Mouse (Mus musculus): ENCODE data around the gene Rap1gap.

Gene Rap1gap

DNA sequence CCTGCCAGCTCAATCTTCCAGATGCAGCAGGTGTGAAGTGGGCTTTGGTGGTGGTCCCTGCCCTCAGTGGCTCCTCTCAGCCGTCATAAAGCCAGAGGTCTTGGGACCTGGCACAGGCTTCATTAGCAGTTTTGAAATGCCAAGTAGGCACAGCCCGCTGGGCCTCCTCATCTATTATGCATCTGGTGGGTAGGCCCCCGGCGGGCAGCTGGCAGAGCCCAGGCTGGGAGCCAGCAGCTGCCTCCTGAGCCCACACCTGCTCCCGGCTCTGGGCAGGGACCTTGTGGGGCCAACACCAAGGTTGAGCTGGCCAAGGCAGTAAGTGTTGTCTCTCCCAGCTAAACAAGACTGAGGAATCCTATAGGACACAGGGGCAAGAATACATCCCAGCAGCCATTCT is 21.8 kb downstream of the Rap1gap start:
- no peak for ATAC-seq (ENCODE audit: insufficient number of reproducible peaks, low FRiP score, low TSS enrichment)

DNA sequence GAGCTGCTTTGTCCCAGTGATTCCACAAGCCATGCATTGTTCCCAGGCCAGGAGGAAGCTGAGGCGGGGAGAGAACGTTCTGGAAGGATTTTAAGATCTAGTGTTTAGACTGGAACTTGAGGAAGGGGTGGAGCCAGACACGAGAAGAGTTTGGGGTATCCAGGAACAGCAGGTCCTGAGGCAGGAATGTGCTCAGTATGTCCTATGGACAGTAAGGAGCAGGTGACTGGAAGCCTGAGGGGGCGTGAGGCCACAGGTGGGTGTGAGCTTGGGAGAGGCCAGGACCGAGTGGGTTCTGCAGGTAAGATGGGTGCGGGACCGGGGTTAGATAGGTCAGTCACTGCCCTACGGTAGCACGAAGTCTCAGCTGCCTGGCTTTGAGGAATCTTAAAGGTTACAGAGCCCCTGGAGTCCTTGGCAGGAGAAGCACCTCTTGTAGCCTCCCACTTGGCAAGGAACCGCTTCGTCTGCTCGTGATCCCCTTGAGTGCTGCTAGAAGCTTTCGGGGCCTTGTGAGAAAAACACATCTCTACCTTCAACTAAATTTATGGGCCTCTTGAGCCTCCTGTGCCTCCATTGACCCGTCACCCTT is 22.8 kb downstream of the Rap1gap start:
- no peak for ATAC-seq (ENCODE audit: insufficient number of reproducible peaks, low FRiP score, low TSS enrichment)

DNA sequence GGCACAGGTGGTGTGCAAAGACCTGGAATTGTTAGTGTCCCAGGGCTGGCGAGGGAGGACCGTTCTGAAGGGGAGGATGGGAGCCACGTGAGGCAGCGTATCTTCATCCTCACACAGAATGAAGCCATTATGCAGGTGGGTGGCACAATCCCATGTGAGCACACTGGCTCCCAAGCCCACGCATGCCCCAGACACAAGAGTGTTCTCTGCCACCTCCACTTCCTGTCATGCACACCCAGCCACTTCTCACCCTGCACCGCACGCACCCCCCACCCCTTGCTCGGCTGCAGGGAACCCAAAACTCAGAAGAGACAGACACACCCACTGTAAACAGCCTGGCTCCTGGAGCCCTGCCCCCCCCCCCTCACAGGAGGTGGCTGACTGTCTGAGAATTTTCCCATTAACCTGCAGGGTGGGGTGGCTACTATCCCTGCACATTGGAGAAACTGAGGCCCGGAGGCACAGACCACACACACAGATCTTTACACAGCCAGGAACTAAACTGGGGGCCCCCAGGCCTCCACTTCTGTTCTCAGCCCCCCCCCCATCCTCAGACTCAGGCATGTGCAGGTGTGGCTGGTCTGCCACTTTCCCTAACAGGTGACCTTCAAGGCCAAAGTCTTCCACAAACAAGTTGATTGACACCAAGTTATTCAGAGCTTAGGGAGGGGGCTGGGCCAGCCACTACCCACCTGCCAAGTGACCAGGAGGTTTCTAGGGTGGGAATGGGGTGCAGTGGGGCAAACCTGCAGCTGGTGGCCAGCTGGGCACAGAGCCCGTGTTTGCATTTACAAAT is 27.8 kb downstream of the Rap1gap start:
- ATAC-seq (ENCODE audit: insufficient number of reproducible peaks, low FRiP score, low TSS enrichment), result no peak

DNA sequence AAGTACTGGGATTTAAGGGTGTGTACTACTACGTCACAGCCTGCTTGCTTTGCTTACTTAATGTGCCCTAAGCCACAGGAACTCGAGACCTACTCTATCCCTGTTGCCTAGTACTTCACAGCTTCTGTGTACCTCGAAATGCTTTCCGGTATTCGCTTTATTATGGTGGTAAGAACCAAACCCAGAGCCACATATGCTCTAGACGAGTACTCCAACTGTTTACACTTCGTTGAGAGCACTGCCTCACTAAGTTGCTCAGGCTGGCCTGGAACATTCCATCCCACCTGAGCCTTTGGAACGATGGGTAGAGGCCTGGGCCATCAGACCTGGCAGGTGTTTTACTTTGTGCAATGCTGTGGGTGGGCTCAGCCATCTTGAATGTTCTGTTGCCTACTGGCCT is 30.8 kb downstream of the Rap1gap start:
- no peak for ATAC-seq (ENCODE audit: insufficient number of reproducible peaks, low FRiP score, low TSS enrichment)

DNA sequence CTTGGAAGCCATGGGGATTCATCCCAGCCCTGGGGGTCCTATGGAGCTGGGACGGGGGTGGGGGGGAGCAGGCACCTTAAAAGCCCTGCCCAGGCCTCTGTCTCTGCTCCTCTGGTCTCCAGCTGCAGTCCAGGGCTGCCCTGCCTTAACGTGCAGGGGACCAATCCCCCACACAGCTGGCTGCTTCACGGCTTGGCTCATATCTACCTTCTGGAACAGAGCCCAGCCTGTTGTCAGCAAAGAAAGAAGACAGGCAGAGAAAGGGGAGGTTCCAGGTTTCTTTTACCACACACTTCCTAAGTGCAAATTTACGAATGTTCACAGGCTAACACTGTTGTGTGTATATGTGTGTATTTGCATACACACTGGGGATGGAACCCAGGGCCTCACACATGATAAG is 31.4 kb downstream of the Rap1gap start:
- ATAC-seq (ENCODE audit: insufficient number of reproducible peaks, low FRiP score, low TSS enrichment), result no peak

DNA sequence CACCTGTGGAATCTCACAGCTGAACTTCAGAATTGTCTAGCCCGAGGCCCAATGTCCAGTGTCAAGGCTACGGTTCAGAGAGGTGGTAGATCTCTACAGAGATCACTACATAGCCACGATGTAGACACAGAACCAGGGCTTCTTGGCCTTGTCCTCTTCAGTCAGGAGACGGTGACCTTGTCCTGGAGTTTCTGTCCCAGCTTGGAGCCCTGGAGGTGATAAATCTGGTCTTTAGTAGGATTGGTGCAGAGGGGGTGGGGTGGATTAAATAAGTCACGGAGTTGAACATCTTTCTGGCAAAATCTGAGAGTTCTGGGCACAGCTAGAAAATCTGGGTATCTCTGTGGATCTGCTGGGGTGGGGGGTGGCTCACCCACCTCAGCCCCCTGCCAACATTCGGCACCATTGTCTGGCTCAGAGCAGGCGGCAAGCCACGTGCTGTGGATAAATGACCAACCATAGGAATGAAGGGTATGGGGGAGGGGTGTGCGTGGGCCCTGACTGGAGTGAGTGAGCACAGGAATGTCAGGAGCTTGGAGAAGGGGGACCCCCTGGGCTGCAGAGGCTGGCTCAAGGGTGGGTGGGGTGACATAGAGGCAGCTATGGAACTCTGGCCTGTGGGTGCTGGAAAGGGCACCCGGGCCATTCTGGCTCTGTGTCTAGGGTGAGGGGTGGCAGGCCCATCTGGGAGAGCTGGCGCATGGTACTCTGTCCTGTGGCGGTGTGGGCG is 32.8 kb downstream of the Rap1gap start:
- no peak for ATAC-seq (ENCODE audit: insufficient number of reproducible peaks, low FRiP score, low TSS enrichment)

DNA sequence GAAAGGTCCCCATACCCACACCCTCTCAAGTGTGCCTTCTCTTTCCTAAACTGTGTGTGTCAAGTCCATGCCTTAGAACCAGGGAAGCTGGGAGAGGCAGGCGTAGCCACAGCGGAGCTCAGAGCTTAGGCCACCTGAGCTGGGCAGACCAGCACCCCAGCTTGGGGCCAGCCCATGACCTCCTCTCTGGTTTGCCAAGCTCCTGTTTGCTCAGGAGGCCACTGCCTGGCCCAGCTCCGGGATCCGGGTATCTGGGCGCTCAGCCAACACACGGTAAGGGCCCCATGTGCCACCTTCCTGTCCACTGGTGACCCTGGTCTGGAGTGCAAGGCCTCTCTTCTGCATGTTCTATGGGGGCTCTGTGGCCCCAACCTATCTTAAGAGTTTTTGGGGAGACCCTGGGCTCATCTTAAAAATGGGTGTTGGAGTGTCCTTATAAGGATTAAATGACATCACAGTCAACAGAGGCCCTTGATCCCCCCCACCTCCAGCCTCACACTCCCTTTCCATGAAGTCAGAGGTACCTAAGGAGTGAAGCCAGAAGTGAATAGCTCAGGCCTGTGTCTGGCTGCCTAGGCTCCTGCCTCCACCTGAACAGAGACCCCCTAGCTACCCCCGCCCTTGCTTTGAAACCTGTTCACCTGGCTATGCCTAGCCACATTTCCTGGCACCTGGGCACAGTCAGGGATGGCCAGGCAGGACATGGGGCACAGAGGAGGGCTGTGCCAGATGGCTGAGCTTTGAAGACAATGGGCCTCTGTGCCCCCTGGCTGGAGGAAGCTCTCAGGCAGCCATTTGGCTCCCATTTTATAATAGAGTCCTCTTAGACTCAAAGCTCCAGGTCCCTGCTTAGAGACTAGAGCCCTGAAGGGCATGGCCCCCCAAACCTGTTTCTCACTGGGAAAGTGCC is 33.8 kb downstream of the Rap1gap start:
- peak; percentile 82 for ATAC-seq (ENCODE audit: insufficient number of reproducible peaks, low FRiP score, low TSS enrichment)

DNA sequence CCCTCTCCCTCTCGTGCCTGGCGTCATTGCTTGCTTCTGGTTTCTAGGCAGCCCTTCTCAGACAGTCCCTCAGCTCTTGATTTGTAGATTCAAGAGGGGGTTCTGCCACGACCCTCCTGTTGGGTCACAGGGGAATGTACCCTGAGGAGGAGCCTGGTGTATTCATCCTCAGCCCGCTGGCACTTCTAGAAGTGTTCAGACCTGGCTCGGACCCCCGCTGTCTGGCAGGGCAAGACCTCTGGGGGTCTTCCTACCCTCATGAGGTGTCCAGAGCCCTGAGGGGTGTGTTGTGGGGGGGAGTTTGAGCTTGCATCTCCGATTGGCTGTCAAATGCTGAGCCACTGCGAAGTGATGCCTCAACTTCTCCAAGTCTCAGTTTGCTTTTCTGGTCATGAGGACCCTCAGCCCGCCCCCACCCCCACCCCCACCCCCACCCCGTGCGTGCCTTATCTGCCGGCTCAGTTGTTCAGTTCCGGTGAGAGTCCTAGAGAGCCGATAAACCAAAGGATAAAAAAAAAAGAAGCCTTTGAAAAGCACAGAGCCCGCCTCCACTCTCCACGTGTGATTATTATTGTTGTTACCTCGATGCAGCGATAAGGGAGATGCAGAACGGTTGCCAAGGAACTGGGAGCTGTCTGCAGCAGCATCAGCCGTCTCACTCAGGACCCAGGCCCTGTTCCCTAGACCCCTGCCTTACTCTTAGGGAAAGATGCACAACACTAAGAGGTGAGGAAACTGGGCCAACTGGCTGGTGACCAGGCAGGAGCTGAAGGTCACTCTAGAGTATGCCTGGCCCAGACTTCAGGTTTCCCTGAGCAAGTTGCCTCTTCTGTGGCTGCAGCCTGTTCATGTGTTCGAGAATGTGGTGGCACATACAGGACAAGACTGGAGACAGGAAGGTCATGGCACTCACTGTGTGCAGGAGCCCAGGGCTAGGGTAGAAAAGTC is 35.0 kb downstream of the Rap1gap start:
- no peak for ATAC-seq (ENCODE audit: insufficient number of reproducible peaks, low FRiP score, low TSS enrichment)

DNA sequence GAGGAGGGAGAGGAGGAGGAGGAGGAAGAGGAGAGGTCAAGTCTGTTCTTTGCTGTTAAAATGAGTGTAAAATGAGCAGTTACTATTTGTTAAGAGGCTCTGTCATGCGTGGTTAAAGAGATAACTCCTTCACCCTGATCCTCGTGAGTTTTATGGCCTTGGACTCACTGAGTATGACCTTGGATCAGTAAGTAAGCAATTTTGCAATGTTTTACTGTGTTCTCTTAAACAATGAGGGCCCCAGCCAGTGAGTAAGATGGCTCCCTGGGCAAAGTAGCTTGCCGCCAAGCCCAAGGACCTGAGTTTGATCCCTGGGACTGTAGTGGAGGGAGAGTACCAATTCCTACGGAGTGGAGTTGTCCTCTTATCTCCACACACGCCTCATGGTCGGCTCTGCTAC is 36.4 kb downstream of the Rap1gap start:
- ATAC-seq (ENCODE audit: insufficient number of reproducible peaks, low FRiP score, low TSS enrichment), result no peak

DNA sequence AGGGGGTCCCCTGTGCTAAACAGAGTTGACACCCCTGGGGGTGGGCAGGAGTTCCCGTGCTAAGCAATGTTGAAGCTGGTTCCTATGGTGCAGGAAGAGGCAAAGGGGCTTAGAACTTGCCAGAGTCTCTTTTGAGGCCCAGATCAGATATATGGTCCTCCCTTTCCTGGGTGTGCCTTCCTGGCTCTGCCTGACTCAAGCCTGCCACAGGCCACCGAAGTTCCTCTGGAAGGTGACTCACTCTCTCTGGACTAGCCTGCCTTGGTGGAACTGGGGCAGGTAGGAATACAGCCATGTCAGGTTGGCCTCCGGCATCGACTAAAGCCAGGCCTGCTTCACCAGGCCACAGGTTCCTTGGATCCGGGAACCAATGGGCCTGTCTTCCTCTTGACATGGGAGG is 38.6 kb downstream of the Rap1gap start:
- no peak for ATAC-seq (ENCODE audit: insufficient number of reproducible peaks, low FRiP score, low TSS enrichment)

DNA sequence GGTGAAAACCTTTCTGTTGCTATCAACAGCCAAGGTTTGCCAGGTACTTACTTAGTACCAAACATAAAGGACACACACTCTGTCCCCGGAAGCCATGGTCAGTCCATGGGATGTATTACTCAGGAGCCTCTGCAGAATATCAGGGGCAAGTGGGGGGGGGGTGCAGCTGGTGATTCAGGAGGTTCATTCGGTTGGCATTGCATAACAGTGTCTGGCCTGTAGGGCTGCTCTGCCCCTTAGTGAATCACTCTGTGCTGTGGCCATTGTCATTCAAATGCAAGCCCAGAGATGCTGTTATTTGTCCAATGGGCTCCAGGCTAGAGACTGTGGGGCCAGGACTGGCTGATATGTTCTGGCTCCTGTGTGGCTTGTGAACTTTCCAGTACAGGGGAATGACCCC is 40.0 kb downstream of the Rap1gap start:
- no peak for ATAC-seq (ENCODE audit: insufficient number of reproducible peaks, low FRiP score, low TSS enrichment)

DNA sequence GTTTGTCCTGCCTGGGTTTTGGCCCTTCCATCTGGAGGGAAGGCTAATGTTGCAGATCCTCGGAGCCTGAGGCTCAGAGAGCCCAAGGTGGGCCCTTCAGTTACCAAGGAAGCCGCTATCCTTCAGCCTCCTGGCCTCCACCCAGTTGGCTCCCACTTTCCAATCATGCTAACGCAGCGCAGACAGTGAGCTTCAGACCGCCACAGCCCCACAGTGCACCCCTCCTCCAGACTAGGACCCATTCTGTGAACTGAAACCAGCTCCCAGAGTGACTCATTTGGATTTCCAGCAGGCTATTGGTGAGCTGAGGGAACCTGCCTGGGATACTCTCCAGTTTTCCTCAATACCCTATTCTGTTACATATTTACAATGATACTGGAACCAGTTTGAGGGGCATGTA is 40.9 kb downstream of the Rap1gap start:
- no peak for ATAC-seq (ENCODE audit: insufficient number of reproducible peaks, low FRiP score, low TSS enrichment)

DNA sequence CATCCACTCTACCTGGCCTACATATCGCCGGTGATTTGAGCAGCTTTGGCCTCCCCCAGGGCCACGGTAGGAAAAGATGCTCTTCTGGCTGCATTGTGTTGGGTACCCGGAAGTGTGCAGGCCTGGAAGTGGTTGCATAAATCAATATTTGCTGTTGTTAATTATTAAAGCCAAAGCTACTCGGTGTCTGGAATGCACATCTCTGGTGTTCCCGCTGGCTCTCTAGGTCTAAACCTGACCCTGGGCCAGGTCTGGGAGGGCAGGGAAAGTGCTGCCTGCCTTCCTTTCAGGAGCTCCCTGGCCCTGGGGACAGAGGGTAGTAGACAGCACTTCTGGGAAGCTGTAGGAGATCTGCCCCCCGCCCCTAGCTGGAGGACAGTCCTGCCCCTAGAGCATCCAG is 42.0 kb downstream of the Rap1gap start:
- no peak for ATAC-seq (ENCODE audit: insufficient number of reproducible peaks, low FRiP score, low TSS enrichment)

DNA sequence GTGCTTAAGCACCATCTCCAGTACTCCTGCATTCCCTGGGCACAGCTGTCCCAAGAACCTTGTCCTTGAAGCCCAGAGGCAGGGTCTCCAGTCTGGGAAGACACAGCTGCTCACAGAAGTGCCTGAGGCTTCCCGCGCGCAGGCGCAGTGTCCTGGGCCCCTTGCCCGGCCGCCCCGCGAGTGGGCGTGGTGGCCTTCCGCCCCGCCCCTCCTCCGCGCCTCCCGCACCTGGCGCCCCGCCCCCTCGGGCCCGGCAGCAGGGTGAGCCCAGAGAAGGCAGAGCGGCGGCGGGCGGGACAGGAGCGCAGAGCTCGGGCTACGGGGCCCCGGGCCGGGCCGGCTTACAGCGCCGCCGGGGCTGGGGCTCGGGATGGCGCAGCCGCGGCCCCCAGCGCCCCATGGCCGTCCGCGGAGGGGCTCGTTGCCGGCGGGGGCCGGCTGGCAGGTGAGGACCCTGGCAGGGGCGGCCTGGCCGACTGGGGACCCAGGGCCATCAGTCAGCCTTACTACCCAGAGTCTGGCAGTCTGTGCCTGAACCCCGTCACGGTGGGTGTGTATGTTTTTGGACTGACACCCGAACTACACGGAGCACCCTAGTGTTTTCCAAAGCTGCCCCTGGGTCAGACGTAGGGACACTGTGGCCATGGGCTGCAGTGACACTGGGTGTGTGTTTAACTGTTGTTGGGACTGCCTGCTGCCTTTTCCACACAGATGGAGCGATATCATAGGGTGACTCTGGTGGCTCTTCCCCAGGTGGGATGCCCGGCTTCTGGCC is 42.9 kb downstream of the Rap1gap start:
- ATAC-seq (ENCODE audit: insufficient number of reproducible peaks, low FRiP score, low TSS enrichment), result no peak

DNA sequence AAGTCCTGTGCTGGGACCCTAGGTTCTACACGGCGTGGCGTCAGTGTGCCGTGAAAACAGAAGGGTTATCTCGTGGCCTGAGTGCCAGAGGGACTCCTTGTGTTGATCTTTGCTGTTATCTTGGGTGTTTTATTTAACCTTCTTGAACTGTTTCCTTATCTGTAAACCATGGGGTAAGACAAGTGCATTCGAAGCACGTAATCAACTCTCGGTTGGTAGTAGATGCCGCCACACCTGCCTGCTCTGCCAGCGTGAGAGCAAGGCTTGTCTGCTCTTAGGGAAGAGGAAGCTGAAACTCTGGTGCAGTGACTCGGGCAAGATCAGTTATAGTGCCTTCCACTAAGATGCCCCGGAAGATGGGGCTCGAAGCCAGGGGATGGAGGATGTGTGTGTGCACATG is 48.4 kb downstream of the Rap1gap start:
- no peak for ATAC-seq (ENCODE audit: insufficient number of reproducible peaks, low FRiP score, low TSS enrichment)

DNA sequence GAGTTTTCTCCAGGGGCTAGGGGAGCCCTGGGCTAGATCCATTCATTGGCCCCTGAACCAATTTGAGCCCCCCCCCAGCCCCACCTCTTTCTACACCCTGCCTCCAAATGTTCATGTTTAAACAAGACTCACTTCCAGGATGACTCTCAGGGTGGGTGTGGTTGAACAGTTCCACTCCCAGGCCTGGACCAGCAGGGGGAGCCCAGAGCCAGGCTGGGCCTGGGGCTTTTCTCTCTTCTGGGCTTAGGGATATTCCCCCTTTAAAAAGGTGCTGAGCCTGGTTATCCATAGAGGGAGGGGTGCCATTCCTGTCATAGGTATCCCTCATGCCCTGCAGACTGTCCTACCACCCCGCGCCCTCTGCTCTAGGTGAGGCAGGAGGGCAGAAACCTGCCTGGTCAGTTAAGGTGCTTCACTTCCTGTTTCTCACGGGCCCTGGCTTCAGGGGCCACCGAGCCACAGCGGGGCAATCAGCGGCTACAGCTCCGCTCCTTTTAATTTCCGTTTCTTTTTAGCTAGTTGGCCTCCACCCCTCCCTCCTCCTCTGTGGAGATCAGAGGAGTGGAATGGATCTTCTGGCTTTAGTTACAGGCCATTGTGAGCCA is 49.6 kb downstream of the Rap1gap start:
- no peak for ATAC-seq (ENCODE audit: insufficient number of reproducible peaks, low FRiP score, low TSS enrichment)

DNA sequence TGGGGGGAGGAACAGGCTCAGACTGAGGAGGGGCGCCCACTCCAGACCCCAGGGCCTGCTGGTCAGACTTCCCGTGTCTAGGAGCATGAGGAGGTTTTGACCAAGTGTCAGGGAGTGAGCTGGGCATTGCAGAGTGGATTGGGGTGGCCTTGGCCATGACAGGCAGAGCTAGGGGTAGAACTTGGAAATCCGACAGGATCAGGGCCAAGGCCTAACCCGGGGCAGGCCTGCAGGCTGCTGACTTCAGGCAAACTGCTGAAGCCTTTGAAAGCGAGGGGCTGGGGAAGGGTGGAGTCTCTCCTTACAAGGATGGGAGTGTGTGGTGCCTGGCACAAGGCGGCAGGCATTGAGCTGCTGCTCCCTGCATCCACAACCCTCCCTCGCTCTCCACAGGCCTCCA is 52.5 kb downstream of the Rap1gap start:
- no peak for ATAC-seq (ENCODE audit: insufficient number of reproducible peaks, low FRiP score, low TSS enrichment)

DNA sequence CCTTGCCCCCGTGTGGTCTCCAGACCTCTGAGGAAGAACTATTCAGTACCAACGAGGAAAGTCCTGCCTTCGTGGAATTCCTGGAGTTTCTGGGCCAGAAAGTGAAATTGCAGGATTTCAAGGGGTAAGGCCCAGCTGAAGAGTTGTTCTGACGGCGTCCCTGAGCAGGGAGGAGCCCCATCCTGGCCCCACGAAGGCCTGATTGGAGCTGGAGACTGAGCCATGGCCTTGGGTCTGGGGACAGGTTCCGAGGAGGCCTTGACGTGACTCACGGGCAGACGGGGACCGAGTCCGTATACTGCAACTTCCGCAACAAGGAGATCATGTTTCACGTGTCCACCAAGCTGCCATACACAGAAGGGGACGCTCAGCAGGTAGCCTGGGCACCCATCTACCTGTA is 53.1 kb downstream of the Rap1gap start:
- ATAC-seq (ENCODE audit: insufficient number of reproducible peaks, low FRiP score, low TSS enrichment), result no peak

Measured in cerebellum, adult (tissue).